Mouse (Mus musculus) embryonic fibroblast, embryonic 13.5 days (primary cell): ENCODE results near the gene Rabggtb.

Source experiments
- CTCF ChIP-seq: IDR thresholded peaks from 2 replicates; pipeline ENCODE4 v1.5.1; 2011; ENCODE audit warnings: mild to moderate bottlenecking, control low read depth, low read length, moderate library complexity, borderline replicate concordance; ENCODE audit not compliant: insufficient read depth
- POLR2A ChIP-seq: IDR thresholded peaks from 2 replicates; pipeline ENCODE4 v1.6.1; 2011; ENCODE audit warnings: low read depth, mild to moderate bottlenecking, control low read depth, low read length, moderate library complexity

DNA sequence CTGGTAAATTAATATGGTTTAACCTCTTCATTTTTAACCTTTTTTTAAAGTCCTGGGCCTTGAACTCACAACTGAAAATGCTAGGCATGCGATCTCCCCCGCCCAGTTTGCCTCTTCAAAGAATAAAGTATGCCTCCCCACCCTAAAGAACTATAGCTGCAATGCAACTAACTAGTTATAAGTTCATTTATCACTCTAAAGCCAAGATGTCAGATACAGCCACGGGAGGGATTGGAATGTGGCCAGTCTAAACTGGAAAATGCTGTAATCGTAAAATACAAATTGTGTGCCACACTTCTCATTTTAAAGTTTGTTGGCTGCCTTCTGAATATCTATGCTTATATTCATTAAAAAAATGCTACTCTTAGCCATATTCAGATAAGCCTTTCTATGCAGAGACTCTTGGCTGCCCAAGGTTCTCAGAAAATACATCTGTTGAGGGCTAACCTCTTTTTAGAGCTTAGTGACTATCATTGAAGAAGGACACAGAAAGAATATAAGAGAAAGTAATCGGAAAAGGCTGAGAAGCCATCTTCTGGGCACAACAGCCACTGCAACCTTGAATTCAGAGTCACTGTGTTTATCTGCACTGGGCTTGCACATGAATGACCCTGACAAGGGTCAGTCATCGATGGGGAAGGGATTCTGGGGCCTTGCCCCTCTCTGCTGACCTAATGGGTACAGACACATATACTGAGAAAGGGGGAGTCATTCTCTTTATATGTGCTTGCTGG, 868 bp upstream of the Rabggtb start:
- TF ChIP-seq CTCF: no peak
- TF ChIP-seq POLR2A: no peak
